Mouse (Mus musculus): ENCODE results near the gene Helz.

Gene Helz

DNA sequence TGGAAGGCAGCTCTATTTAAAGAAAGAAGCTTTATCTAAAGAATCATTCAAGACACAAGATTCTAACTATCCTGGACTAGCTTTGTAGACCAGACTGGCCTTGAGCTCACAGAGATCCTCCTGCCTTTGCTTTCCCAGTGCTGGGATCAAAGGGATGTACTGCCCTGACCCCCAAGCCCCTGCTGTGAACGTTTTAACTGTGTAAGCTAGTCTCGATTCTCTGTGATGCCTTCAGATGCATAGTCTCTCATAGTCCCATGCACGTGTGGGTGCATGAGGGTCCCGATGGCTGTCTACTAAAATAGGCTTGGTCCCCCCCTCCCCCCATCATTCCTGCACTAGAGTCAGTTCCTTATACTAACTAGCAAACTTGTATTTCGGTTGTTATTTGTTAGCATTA lies 70.2 kb downstream of the Helz start:
- DNase-seq (ENCODE audit: low spot score) = no peak

DNA sequence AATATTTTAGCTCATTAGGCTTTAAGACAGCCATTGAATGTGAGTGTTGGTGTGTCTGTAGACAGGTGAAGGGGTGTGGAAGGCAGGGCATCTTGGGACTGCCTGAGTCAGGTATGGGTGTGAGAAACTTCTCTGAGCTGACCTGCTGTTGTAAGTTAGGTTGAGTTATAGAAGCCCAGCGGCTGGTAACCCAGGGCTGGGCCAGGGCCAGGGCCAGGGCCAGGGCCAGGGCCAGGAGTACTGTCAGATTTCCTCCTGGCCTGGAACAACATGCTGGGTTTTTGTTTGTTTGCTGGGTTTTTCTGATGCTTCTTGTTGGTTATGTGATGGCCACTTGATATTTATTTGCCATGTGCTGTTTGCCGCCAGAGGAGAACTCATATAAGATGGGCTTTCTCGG lies 76.9 kb downstream of the Helz start:
- no peak for DNase-seq (ENCODE audit: low spot score)

DNA sequence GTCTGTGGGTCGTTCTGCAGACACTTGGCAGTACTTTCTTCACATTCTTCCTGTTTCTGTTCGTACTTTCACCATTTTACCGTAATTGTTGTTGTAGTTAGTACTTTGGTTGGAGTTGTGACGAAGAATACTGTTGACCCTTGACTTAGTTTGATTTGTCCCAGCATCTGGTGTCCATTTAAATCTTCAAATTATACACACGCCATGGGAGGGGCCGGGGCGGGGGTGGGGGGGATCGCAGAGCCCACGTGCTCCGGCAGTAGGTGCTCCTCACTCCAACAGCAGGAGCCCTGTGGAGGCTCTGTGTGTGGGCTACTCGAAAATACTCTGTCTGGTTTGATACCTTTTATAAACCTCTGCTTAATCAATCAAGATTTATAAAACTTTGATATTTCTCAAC lies 78.0 kb downstream of the Helz start:
- DNase-seq (ENCODE audit: low spot score) = no peak

DNA sequence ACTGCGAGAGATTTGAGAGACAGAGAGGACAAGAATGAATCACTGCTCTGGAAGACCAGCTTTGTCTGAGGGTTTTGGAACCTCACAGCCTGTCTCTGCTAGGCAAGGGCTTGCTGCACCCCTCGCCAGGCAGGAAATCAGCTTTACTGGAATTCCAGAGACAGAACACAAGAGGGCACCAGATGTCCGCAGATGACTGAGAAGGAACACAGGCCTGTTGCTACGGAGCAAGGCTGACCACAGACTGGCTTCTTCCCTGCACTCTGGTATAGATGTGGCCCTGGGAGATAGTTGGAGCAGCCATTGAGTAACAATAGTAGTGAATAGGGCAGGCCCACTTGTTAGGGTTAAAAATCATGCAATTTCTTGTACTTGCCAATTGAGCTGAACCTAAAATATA lies 81.8 kb downstream of the Helz start:
- peak; percentile 58 for DNase-seq (ENCODE audit: low spot score)

DNA sequence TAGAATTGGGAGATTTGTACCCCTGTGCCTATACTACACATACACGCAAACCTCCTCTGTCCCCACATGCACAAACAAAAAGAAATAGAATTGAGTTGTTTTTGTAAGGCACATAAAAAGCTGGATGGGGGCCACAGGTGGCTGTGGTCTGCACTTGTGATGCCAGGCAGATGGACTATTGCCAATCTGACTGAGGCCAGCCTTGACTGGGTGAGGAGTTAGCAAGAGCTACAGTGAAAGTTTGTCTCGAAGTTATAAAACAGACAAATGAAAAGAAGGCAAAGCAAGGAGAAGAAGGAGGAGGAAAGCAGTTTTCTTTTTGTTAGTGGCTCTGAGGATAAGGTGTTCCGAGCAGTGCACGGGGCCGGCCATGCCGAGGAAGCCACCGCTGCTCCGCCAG lies 82.2 kb downstream of the Helz start:
- DNase-seq (ENCODE audit: low spot score) = no peak

DNA sequence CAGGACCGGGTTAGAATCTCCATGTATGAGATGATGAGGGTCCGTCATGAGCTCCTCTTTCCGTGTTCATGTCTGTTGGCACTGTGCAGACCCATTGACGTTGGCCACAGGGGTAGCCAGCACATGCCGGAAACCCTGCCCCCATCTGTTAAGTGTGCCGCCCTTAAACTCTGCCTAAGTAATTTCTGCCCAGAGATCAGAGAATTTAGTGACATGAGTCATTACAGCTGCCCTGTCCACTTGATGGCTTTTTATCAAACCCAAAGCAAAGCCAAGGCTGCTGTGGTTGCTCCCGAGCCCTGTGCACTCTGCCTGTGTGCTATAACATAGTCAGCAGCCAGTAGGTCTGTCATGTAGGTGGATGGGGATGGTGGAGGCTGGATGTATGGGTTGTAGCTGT lies 83.4 kb downstream of the Helz start:
- no peak for DNase-seq (ENCODE audit: low spot score)

DNA sequence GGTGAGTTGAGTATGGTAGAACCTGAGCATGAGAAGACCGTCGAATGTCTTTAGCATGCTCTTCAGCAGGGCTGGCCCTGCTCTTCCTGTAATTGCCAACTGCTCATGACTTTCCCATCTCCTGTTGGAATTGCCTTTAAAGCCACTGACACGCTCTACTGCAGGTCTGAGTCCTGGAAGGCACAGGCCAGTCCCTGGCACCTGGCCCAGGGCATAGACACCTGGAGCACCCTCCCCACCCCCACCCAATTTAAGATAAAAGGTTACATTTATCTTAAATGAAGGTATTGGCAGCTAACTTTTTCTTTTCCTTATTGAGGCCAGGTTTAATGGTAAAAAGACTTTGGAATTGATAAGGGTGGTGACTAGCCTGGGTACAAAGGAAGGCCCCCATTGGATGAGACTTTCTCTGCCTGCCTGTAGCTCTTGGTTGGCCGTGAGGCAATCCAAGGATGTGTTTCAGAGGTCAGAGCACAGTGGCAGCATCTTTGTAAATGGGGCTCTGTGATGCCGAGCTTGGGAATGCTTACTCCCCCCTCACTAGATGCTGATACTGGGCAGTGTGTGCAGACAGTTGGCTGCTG lies 85.9 kb downstream of the Helz start:
- no peak for DNase-seq (ENCODE audit: low spot score)

DNA sequence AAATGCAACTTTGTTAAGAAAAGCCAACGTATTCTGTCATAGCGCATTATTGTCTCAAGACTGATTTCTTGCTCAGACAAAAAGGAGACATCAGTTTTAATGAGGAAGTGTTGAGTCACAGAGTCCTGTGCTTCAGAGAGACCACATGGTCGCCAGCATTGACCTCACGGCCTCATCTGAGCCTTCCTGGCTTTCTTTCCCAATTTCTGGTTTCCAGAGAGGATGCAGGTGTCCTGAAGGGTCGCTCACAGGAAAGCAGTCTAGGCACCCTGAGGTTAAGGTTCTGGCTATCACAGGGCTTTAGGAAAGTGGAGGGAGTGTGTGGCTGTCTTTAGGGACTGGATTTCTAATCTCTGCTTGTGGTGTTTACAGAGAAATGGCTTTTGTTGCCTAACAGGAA lies 90.4 kb downstream of the Helz start:
- no peak for DNase-seq (ENCODE audit: low spot score)

DNA sequence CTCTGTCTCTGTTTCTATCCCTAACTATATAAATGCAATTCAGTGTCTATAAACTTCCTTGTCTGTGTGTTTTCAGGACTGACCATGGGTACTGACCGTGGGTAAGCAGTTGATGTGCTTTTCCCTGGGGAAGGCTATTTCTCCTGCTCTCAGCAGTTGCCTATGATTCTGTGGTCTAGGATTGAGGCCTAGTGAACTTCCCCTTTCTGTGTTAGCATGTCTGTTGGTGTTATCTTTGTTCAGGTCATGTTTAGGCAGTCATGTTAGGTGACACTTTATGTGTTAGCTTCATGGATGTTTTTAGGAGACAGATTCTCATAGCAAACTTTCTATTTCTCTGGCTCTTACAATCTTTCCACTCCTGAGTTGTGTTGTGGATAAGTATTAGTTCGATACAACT lies 91.9 kb downstream of the Helz start:
- no peak for DNase-seq (ENCODE audit: low spot score)

DNA sequence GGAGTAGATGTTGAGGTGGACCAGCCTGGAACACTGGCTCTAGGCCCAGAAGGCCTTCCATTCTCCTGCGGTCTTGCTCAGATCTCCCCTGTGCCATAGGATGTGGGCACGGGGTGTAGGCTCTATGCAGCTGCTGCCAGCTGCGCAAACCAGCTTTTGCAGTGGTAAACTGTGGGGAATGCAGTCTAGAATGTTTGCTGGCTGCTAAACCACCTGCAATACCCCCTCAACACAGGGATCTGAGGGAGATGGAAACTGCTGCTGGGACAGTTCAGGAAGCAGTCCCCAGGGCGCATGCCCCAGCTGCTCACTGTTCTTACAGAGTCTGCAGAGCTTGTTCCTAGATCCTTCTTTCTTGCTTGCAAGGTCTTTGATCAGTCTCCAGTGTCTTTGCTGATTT lies 96.7 kb downstream of the Helz start:
- DNase-seq (ENCODE audit: low spot score) = no peak

DNA sequence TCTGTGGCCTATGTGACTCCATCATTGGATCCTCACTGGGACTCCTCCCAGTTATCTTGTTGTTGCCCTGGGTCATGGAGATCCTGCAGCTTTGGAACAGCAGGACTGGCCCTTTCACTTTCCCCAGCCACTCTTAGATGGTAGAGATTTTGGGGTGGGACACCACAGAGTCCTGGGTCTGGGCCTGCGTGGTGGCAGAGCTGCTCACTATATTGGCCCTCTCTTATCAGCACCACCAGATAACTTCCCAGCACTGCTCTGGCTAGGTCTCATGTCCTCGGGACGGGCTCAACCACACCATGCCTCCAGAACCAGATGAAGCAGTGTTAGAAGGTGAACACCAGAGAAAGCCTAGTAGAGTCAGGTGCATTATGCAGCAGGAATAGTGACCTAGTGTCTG lies 99.6 kb downstream of the Helz start:
- DNase-seq (ENCODE audit: low spot score) = no peak

DNA sequence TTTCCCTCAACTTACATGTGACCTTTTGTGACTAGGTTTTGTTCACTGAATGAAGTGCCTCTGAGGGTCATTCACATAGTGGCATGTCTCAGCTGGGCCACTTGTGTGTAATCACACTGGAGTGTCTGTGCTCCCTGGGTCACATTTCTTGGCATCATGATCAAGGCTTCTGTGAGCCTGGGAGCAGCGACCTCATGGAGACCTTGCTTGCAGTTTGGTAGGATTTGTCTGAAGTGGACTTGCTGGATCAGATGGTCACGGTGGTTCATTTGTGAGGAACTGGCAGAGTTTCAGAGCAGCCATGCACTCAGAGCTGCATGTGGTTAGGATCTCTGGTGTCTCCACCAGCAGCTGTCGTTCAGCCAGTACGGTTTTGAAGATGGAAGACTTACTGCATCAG lies 100.9 kb downstream of the Helz start:
- DNase-seq (ENCODE audit: low spot score) = no peak

DNA sequence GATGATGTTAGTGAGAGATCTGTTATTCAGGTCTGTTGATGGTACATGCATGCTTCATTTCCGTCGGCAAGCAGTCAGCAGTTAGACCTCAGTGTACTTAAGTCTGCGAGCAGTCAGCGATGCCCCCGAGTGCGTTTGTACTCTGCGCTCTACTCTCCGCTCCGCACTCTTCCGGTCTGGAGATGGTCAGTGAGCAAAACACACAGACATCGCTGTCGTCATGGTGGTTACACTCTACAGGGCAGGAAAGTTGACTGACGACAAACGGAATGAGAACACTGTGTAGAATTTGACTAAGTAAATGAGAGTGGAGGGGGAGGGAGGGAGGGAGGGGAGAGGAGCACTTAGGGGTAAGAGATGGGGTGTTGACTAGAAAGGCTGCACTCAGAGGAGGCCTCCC lies 101.7 kb downstream of the Helz start:
- DNase-seq (ENCODE audit: low spot score) = no peak

DNA sequence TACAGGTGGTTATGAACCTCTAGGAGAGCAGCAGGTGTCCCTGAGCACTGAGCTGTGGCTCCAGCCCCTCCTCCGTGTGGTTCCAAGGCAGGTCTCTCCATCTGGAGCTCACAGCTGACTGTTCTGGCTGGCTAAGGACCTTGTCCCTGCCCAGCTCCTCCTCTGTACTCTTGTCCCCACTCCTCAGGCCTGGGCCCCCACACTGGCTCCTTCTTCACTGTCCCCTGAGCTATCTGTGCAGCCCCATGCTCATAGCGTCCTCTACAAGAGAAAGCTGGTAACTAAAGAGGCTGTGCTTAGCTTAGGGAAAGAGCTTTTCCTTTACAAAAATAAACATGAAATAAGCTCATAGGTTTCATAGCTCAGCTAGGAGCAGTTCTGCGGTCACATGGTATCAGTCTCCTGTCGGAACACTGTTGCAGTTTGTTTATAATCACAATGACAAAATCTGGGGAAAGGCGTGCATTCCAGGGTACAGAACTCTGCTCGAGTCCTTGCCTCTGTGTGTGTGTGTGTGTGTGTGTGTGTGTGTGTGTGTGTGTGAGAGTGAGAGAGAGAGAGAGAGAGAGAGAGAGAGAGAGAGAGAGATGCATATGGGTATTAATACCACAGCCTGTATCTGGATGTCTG lies 102.8 kb downstream of the Helz start:
- no peak for DNase-seq (ENCODE audit: low spot score)

DNA sequence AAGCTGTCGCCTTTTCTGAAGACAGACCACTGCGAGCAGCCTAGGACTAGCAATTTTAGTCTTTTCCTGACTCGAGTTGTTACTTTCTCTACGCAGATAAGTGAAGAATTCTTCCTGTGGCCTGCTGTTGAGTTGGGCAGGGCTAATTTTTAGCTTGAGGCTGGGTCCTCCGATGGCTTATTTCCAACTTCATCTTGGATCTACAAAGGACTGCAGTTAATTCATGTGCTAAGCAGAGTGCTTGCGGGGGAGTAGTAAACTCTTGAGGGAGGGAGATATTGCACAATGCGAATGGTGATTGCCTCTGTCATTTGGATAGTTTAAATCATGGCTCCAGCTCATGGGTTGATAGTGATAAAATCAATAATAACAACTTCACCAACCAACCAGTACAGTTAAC lies 103.7 kb downstream of the Helz start:
- DNase-seq (ENCODE audit: low spot score) = no peak

DNA sequence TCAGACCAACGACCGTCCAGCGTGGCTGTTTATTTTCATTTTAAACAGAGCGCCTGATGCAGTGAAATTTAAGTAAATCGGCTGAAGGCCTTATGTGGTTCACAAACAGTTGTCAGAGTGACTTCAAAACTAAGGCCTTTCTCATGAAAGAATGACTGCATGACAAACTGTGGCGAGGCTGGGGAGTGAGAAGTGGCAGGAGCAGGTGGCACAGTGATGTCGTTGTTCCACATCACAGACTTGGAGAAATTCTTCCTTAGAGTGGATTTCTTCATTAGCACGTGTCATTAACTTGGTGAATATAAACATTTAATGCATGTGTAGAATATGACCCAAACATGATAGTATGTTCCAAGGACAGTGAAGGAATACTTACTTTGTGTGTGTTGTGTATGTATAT lies 104.4 kb downstream of the Helz start:
- no peak for DNase-seq (ENCODE audit: low spot score)

DNA sequence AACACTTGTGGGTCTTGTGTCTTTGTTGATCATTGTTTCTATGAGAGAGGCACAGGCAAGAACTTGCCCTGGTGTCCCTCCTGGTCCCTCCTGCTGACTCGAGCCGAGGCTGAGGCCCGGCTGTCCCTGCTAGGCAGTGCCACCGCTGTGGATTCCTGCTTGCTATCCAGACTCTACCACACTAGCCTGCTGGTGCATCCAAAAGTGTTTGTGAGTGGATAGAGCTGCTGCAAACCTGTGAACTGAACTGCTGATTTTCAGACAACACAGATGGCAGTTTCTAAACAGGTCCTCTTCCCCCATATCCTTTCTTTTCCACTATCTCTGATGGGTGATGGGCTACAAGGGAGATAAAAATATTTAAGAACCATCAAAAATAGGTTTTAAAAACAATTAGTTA lies 107.8 kb downstream of the Helz start:
- DNase-seq (ENCODE audit: low spot score) = no peak

DNA sequence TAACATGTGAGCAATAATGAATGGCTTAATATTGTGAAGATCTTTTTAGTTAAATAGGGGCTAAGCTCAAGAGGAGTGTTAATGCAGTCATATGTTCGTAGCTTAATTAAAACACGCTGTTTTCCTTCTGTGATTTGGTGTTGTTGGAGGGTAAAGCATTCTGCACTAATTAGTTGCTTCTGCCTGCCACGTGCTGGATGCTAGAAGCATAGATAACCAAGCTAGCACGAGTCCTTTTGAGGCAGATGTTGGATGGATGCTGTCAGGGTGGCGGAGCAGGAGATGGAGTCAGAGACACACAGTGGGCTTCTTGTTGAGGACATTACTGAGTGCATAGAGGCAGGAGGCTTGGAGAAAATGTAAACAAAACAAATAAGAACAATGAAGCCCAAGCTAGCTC lies 109.4 kb downstream of the Helz start:
- no peak for DNase-seq (ENCODE audit: low spot score)

DNA sequence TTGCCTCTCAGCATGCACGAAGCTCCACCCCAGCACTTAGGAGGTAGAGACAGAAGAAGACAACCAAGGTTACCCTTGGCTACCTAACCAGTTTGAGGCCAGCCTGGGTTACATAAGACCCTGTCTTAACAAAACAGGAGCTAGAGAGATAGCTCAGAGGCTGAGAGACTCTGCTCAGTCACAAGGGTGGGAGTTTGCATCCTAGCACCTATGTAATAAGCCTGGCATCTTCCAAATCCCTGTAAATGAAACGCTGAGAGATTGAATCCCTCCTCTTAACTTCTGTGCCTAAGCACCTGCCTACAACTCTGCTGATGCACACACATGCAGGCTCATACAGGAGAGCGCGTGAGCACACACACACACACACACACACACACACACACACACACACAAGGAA lies 112.7 kb downstream of the Helz start:
- no peak for DNase-seq (ENCODE audit: low spot score)

DNA sequence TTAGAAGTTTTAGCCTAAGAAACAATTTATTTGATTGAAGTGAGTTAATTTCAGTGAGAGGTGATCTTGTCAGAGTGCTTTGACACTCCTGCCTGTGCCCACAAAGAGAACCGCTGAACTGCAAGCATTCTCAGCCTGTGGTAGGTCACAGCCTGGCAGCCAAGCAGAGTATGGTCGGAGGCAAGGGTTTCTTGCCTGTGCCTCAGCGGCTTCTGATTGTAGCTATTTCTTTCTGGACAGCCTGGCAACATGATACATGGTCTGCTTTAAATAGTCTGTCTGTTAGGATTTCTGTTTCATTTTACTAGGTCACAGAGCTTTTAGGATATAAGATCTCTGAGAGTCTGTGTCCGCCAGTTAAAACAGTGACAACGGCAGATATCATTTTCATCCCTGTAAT lies 114.9 kb downstream of the Helz start:
- no peak for DNase-seq (ENCODE audit: low spot score)

DNA sequence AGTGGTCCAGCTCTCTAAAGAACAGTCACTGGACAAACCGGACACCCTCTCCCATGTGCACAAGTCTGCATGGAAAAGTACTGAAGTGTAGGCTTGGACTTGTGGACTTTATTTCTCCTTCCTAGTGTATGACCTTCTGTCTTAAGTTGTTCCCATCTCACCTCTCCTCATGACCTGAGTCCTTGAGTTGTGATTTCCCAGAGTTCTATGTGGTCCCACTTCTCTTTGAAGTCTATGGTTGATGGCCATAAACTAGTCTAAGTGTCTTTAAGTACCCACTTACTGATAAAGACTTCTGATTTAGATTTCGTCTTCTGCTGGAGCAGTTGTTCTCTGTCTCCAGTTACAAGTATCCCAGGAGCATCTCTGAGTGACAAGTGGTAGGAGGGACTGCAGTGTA lies 119.8 kb downstream of the Helz start:
- DNase-seq (ENCODE audit: low spot score) = no peak

DNA sequence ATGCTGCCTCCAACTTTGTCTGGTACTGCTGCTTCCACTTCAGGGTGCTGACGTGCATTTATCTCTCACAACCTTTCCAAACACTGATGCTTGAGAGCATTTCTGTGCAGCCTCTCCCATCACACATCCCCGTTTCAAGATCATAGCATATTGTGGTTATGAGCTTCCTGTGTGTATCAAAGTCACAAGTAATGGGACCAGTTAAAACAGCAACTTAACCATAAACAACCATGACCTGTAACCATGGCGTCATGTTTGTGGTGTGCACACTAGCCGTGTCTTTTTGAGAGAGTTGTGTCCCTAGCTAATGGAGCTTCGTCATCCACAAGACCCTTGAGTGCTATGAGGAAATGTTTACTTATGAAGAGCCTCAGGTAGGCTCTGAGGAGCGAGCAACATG lies 120.5 kb downstream of the Helz start:
- DNase-seq (ENCODE audit: low spot score) = no peak

DNA sequence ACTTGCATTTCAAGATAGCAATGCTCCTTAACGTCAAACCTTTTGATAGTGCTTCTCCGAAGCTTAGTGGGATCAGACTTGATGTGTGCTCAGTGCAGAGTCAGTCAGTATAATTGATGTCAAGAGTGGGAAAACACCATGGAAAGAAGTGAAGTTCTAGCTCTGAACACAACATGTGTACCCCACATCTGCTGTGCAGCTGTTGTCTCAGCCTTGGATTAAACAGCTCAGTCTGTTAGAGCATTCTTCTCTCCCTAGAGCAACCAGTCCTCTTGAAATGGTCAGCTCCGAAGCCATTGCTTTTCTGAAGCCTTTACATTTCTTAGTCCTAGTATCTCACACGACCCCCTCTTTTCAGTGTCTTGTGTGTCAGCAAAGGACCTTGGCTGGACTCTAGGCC lies 121.2 kb downstream of the Helz start:
- no peak for DNase-seq (ENCODE audit: low spot score)

DNA sequence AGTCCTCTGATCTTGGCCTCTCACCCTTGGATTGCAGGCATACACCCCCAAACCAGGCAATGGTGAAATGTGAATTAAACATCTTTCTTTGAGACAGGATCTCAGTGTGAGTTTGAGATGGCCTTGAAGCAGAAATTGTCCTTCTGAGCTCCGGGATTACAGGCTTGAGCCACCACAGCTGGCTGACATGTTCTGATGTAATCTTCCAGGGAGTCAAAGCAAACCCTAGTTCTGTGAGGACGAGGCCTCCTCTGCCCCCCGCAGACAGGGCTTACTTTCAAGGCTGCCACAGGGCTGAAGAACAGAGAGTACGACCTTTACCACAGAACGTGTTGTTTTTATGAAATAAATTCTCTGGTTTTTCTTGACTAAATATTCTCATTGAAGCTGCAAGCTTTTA lies 126.3 kb downstream of the Helz start:
- peak; percentile 24 for DNase-seq (ENCODE audit: low spot score)

DNA sequence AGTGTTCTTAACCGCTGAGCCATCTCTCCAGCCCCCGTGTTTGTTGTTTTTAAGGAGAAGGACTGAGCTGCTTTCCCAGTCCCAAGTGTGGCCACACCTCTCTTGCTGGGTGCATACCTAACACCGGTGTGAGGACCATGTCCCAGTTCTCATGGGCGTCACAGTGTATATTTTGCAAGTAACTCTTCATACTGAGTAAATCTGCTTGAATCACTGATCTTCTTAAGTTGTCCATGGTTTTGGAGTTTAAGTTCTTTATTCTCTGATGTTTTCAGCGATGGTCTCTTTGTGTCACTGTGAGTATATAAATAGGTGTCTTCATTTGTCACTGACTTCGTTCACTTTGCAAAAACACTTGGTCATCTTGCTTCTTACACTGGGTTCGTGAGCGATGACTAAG lies 126.9 kb downstream of the Helz start:
- no peak for DNase-seq (ENCODE audit: low spot score)
